Mouse (Mus musculus): Measurements from ENCODE around the gene Csrnp1. TPM values are rescaled to one million over a fixed set of nuclear protein-coding genes. Genes with fewer than 3 reads are reported as not detected.
"Not testable (repeated sequence)": the region's sequence is repeated elsewhere in the genome, so short reads cannot be mapped to it uniquely, and the experiment has no call there.

The Csrnp1 gene
- polyA plus RNA-seq, 1 experiment from 2014 or later = 1.4 TPM

- peaks cover 10% of the 10 kb centered on the region for H3K4me1 ChIP-seq
- ATAC-seq (ENCODE audit: low FRiP score) = no peak
- no peaks in the 10 kb centered on the region for H3K36me3 ChIP-seq
- no peaks in the 10 kb centered on the region for H3K9me3 ChIP-seq (replicated peaks)
- H3K27me3 ChIP-seq (replicated peaks) = peaks cover 6% of the 10 kb centered on the region
- H3K9ac ChIP-seq (replicated peaks) = no peak overlapping the region
- no peak overlapping the region for H3K4me3 ChIP-seq (replicated peaks)
- H3K27ac ChIP-seq (replicated peaks) = no peak overlapping the region
- H3K4me2 ChIP-seq = no peak overlapping the region
- 56% methylated on average over 6 of the region's 6 CpGs for WGBS
These were observed 30.4 kb upstream of the Csrnp1 start for GRCm38 (mm10) chr9:120014828-120015227.

GRCm38 (mm10) chr9:120013251-120013820 lies 28.9 kb upstream of the Csrnp1 start:
- 73% methylated on average over 11 of the region's 11 CpGs for WGBS
- no peaks in the 10 kb centered on the region for H3K9me3 ChIP-seq (replicated peaks)
- H3K4me3 ChIP-seq (replicated peaks) = no peak overlapping the region
- H3K4me1 ChIP-seq = peaks cover 10% of the 10 kb centered on the region
- no peak for ATAC-seq (ENCODE audit: low FRiP score)
- H3K9ac ChIP-seq (replicated peaks) = no peak overlapping the region
- no peaks in the 10 kb centered on the region for H3K36me3 ChIP-seq
- H3K27me3 ChIP-seq (replicated peaks) = peaks cover 6% of the 10 kb centered on the region
- no peak overlapping the region for H3K27ac ChIP-seq (replicated peaks)
- H3K4me2 ChIP-seq = no peak overlapping the region

- Histone ChIP-seq H3K4me3 (replicated peaks) (no peak overlapping the region), H3K9me3 (replicated peaks) (no peaks in the 10 kb centered on the region), H3K27me3 (replicated peaks) (peaks cover 6% of the 10 kb centered on the region), H3K4me2 (no peak overlapping the region), H3K4me1 (peaks cover 10% of the 10 kb centered on the region), H3K27ac (replicated peaks) (no peak overlapping the region), H3K9ac (replicated peaks) (no peak overlapping the region), H3K36me3 (no peaks in the 10 kb centered on the region)
- WGBS = 85% methylated on average over 5 of the region's 5 CpGs
- no peak for ATAC-seq (ENCODE audit: low FRiP score)
These were observed 28.3 kb upstream of the Csrnp1 start for GRCm38 (mm10) chr9:120012781-120013180.

DNA sequence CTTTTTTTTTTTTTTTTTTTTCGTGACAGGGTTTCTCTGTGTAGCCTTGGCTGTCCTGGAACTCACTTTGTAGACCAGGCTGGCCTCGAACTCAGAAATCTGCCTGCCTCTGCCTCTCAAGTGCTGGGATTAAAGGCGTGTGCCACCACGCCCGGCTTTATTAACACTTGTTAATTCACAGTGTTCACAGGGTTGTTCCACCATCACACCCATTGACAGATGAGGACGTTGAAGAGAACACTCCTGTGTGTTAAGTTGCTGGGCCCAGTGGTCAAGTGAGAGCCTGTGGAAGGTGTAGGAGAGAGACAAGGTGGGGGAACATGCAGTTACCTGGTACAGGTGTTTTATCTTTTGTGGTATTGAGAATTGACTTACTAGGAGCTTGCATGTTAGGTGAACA lies 27.7 kb upstream of the Csrnp1 start:
- H3K4me1 ChIP-seq; H3K4me3 ChIP-seq (replicated peaks); H3K9ac ChIP-seq (replicated peaks); H3K27me3 ChIP-seq (replicated peaks); ATAC-seq (ENCODE audit: low FRiP score); H3K9me3 ChIP-seq (replicated peaks); H3K36me3 ChIP-seq: not testable (repeated sequence)
- WGBS = 87% methylated on average over 6 of the region's 6 CpGs
- H3K4me2 ChIP-seq = peak overlapping the region; percentile 77; the same call in 1 of the 2 replicates
- peak overlapping the region; percentile 86; the same call in 1 of the 2 replicates for H3K27ac ChIP-seq (replicated peaks)

- H3K4me2 ChIP-seq = peak overlapping the region; percentile 77
- peak overlapping the region; percentile 40 for H3K4me3 ChIP-seq (replicated peaks)
- no peaks in the 10 kb centered on the region for H3K36me3 ChIP-seq
- H3K27me3 ChIP-seq (replicated peaks) = peaks cover 6% of the 10 kb centered on the region
- 0% methylated on average over 10 of the region's 10 CpGs for WGBS
- peaks cover 10% of the 10 kb centered on the region for H3K4me1 ChIP-seq
- peak; percentile 77 for ATAC-seq (ENCODE audit: low FRiP score)
- H3K9me3 ChIP-seq (replicated peaks) = no peaks in the 10 kb centered on the region
- peak overlapping the region; percentile 36; the same call in 1 of the 2 replicates for H3K9ac ChIP-seq (replicated peaks)
- peak overlapping the region; percentile 86 for H3K27ac ChIP-seq (replicated peaks)
These were observed 27.1 kb upstream of the Csrnp1 start for GRCm38 (mm10) chr9:120011533-120011932.

- Histone ChIP-seq H3K9ac (replicated peaks) (peak overlapping the region; percentile 36), H3K4me1 (peaks cover 10% of the 10 kb centered on the region), H3K36me3 (no peaks in the 10 kb centered on the region), H3K9me3 (replicated peaks) (no peaks in the 10 kb centered on the region), H3K27ac (replicated peaks) (peak overlapping the region; percentile 86), H3K4me2 (peak overlapping the region; percentile 77), H3K4me3 (replicated peaks) (peak overlapping the region; percentile 40), H3K27me3 (replicated peaks) (peaks cover 6% of the 10 kb centered on the region)
- WGBS = under 1% methylated on average over 55 of the region's 60 CpGs
- ATAC-seq (ENCODE audit: low FRiP score) = peak; percentile 95
These were observed 26.5 kb upstream of the Csrnp1 start for GRCm38 (mm10) chr9:120010781-120011511.

GRCm38 (mm10) chr9:120009871-120010270 lies 25.4 kb upstream of the Csrnp1 start:
- Histone ChIP-seq H3K27ac (replicated peaks) (no peak overlapping the region), H3K36me3 (no peaks in the 10 kb centered on the region), H3K4me1 (peaks cover 10% of the 10 kb centered on the region), H3K4me2 (no peak overlapping the region), H3K9ac (replicated peaks) (no peak overlapping the region), H3K9me3 (replicated peaks) (no peaks in the 10 kb centered on the region), H3K4me3 (replicated peaks) (no peak overlapping the region), H3K27me3 (replicated peaks) (peaks cover 6% of the 10 kb centered on the region)
- 95% methylated on average over 3 of the region's 3 CpGs for WGBS
- no peak for ATAC-seq (ENCODE audit: low FRiP score)

DNA sequence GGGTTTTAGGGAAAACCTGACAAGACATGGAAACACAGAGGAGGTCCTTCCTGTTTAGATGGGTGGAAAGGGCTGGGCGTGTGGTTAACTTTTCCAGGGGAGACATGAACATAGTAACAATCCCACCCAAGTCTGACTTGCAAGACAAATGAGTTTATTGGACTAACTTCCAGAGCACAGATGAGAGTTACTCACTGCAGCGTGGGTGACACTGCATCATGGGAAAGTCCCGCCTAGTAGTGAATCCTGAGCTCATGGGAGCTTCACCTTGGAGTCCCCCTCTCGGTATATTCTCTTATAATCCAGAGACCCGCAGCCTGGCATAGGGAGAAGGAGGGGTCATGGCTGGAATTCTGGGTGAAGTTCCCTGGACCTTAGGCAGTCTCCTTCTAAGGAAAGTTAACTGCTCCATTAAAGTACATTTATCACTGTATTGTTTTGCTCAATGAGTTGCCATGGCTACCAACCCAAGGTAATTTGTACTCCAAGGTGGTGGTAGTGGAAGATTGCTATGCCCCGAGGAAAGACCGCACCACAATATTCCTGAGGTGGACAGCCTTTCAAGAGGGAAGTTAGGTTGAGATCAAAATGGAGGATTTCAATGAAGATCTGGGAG lies 24.9 kb upstream of the Csrnp1 start:
- peaks cover 10% of the 10 kb centered on the region for H3K4me1 ChIP-seq
- ATAC-seq (ENCODE audit: low FRiP score) = no peak
- H3K4me2 ChIP-seq = no peak overlapping the region
- no peak overlapping the region for H3K27ac ChIP-seq (replicated peaks)
- H3K36me3 ChIP-seq = no peaks in the 10 kb centered on the region
- WGBS = 55% methylated on average over 7 of the region's 7 CpGs
- H3K27me3 ChIP-seq (replicated peaks) = peaks cover 6% of the 10 kb centered on the region
- H3K9me3 ChIP-seq (replicated peaks) = no peaks in the 10 kb centered on the region
- H3K9ac ChIP-seq (replicated peaks) = no peak overlapping the region
- H3K4me3 ChIP-seq (replicated peaks) = no peak overlapping the region

DNA sequence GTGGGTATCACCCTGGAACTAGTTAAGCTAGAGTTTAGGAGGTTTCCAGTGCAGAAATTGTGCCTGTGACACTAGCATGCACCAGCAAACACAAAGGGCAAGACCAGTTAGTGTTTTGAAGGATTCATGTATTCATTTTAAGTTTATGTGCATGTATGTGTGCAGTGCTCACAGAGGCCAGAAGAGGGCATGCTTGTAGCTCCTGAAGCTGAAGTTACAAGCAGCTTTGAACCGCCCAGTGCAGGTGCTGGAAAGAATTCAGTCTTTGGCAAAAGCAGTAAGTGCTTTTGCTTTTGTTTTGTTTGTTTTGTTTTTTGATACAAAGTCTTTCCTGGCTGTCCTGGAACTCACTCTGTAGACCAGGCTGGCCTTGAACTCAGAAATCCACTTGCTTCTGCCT lies 23.4 kb upstream of the Csrnp1 start:
- no peak overlapping the region for H3K4me3 ChIP-seq (replicated peaks)
- H3K36me3 ChIP-seq = no peaks in the 10 kb centered on the region
- H3K4me1 ChIP-seq = peaks cover 10% of the 10 kb centered on the region
- H3K9me3 ChIP-seq (replicated peaks) = no peaks in the 10 kb centered on the region
- peaks cover 2% of the 10 kb centered on the region for H3K27me3 ChIP-seq (replicated peaks)
- H3K27ac ChIP-seq (replicated peaks) = no peak overlapping the region
- 100% methylated on average over 1 of the region's 1 CpGs for WGBS
- no peak for ATAC-seq (ENCODE audit: low FRiP score)
- H3K4me2 ChIP-seq = no peak overlapping the region
- no peak overlapping the region for H3K9ac ChIP-seq (replicated peaks)

DNA sequence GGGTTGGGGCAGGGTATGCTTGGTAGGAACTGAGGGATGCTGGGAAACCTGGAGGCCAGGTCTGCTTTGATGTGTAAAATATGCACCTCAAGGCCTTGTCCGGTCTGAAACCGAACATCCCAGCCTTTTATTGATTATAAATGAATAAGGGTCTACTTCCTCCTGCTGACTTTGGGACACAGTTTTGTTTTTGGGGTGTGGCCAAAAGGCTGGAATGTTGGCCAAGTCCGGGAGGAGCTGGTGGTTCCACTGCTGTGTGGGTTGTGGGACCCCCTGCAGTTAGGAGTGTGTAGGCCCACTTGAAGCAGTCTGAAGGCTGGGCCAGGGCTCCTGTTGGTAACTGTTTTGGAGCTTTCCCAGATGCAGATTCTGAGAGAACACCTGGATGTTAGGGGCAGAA lies 21.5 kb upstream of the Csrnp1 start:
- H3K36me3 ChIP-seq = no peaks in the 10 kb centered on the region
- H3K27me3 ChIP-seq (replicated peaks) = 0 out of 2 replicates have a peak, but pooled peaks cover under 1% of the 10 kb centered on the region

GRCm38 (mm10) chr9:120002893-120003292 lies 18.4 kb upstream of the Csrnp1 start:
- no peak overlapping the region for H3K27ac ChIP-seq (replicated peaks)
- H3K9ac ChIP-seq (replicated peaks) = no peak overlapping the region
- H3K36me3 ChIP-seq = no peaks in the 10 kb centered on the region
- no peak overlapping the region for H3K4me2 ChIP-seq
- peaks cover 7% of the 10 kb centered on the region; the same call in 1 of the 2 replicates for H3K4me1 ChIP-seq
- 81% methylated on average over 5 of the region's 5 CpGs for WGBS
- no peak overlapping the region for H3K4me3 ChIP-seq (replicated peaks)
- H3K9me3 ChIP-seq (replicated peaks) = no peaks in the 10 kb centered on the region
- ATAC-seq (ENCODE audit: low FRiP score) = no peak
- H3K27me3 ChIP-seq (replicated peaks) = peaks cover 2% of the 10 kb centered on the region; the same call in 1 of the 2 replicates

More for the DNA sequence above, 21.5 kb upstream of the Csrnp1 start:
- Histone ChIP-seq H3K4me2 (no peak overlapping the region), H3K4me1 (peaks cover 13% of the 10 kb centered on the region), H3K9ac (replicated peaks) (no peak overlapping the region), H3K27ac (replicated peaks) (no peak overlapping the region), H3K4me3 (replicated peaks) (no peak overlapping the region), H3K9me3 (replicated peaks) (no peaks in the 10 kb centered on the region)
- no peak for ATAC-seq (ENCODE audit: low FRiP score)
- 77% methylated on average over 3 of the region's 3 CpGs for WGBS
